Mouse (Mus musculus): Measurements from ENCODE around the gene Gm10160.

DNA sequence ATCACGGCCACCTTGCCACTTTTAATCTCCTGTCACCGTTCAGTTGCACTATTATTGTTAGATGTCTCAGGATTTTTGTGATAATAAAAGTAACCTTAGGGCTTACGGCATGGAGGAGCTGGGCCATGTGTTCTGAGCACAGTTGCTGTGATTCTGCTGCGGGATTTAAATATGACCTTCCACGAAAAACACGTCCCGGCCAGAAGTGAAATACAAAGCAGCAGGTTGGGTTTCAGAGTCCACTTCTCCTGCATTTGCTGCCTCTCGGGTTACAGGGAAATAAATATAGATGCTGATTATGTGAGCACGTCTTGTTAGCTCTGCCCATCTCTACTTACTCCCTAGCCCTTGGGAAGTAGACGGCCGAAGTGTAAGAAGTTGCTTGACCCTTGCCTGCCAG, 10.8 kb downstream of the Gm10160 start:
- no peak for TF ChIP-seq CTCF (IDR thresholded peaks at IDR 0.05; ENCODE audit: low read depth, low read length)
- TF ChIP-seq POLR2AphosphoS5 (IDR thresholded peaks at IDR 0.05; ENCODE audit: insufficient replicate concordance, low read depth, low read length), result no peak
- TF ChIP-seq TAL1 (conservative IDR thresholded peaks at IDR 0.05; ENCODE audit: low read depth, low read length), result no peak
- no peak for TF ChIP-seq GATA2 (IDR thresholded peaks at IDR 0.05; ENCODE audit: borderline replicate concordance, low read depth, low read length)
- TF ChIP-seq GATA1 (IDR thresholded peaks at IDR 0.05; ENCODE audit: borderline replicate concordance, low read length), result no peak

Data from G1E (cell line).